Mouse (Mus musculus) ES-CJ7 (cell line): ENCODE results near the gene Bcas3.
"Not testable (repeated sequence)": the region's sequence is repeated elsewhere in the genome, so short reads cannot be mapped to it uniquely, and the experiment has no call there.

Experiments
- DNase-seq: peaks from one replicate; pipeline ENCODE4 v3.0.0; 2011; ENCODE audit warnings: low read depth, low spot score

Gene Bcas3

DNA sequence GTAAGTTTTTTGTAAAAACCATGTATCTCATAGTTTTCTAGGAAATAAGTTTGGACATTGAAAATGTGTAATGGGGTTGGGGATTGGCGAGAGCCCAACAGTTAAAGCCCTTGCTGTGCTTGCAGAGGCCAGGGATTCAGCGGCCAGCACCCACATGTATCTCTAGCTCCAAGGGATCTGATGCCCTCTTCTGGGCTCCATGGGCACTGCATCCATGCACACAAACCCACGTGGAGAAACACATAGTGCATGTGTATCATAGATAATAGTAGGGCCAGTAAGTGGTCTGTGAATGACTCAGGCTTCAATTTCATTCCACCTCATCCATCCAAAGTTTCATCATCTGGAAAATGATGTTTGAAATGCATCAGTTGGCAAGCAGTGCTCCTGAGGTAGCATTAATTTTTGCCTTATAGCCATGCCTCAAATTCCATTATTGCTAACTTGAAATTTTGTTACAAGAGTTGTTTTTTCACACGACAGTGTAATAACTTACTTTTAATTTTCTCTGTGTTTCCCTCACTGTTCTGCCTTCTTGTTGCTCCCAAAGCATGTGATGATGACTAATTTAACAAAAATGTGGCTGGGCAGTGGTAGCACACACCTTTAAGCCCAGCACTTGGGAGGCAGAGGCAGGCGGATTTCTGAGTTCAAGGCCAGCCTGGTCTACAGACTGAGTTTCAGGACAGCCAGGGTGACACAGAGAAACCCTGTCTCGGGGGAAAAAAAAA, 129.9 kb downstream of the Bcas3 start:
- peak; percentile 67 for DNase-seq

- DNase-seq = no peak
Measured at GRCm38 (mm10) chr11:85485197-85485940, 132.4 kb downstream of the Bcas3 start.

DNA sequence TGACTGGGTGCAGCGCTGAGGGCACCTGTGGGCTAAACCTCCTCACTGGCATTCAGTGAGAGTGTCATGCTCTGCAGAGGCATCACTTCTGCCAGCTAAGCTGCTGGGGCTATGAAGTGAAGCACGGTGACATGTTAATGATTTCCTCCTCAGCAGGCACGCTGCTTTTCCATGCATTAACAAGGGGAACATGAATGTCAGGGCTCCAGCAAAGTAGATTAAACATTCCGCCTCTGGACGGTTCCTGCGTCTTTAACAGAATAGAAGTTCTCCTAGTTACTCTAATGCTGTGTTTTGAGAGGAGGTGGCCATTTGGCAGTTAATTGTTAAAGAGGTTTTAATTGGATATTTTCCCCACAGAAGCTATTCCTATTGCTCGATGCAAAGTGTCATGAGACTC, 134.5 kb downstream of the Bcas3 start:
- no peak for DNase-seq

- DNase-seq = no peak
Measured at GRCm38 (mm10) chr11:85492231-85492630, 139.3 kb downstream of the Bcas3 start.

GRCm38 (mm10) chr11:85492666-85493065, 139.7 kb downstream of the Bcas3 start:
- DNase-seq = no peak

- no peak for DNase-seq
Measured at GRCm38 (mm10) chr11:85499561-85499960, 146.6 kb downstream of the Bcas3 start.

DNA sequence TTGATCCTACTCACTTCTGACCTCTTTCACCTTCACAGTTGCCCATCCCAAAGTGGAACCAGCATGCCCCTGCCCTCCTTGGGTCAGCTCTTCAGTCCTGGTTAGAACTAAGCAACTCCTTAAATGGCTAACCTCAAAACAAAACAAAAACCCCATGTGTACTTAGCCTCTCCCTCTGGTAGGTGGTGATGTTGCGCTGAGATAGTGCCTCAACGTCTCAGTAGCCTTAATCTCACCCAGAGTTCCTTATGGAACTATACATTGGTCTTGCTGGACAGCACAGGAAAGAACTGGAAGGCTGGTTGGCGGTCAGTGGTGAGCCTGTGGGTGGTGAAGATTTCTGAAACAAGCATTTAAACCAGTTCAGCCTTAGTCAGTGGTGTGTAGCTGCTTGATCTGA, 149.1 kb downstream of the Bcas3 start:
- no peak for DNase-seq

- DNase-seq = not testable (repeated sequence)
Measured at GRCm38 (mm10) chr11:85504812-85505211, 151.8 kb downstream of the Bcas3 start.

DNA sequence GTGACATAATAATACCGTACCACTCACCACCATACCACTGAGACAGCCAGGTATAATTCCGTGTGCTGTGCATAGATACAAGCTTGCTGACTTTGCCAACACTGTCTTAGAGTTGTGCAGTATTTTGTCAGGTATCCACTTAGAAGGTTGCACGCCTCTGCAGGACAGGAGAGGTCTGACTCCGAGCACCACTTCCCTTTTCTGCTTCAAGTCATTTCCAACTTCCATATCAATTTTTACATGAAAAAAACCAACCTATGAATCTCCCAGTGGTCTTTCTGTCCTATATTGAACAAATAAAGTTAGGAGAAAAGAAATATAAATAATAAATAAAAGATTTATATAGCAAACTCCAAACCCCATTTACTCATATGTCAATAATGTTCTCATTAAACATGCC, 152.8 kb downstream of the Bcas3 start:
- DNase-seq = no peak

DNA sequence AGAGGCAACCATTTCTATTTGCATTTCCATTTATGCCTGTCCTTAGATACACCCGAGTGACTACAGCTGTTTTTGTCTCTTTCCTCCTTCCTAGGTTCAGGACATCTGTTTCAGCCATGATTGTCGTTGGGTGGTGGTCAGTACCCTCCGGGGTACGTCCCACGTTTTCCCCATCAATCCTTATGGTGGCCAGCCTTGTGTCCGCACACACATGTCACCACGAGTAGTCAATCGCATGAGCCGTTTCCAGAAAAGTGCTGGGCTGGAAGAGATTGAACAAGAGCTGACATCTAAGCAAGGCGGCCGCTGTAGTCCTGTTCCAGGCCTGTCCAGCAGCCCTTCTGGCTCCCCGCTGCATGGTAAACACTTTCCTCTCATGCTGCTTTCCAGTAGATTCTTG, 156.4 kb downstream of the Bcas3 start:
- DNase-seq = no peak

- no peak for DNase-seq
Measured at GRCm38 (mm10) chr11:85511270-85511904, 158.4 kb downstream of the Bcas3 start.

DNA sequence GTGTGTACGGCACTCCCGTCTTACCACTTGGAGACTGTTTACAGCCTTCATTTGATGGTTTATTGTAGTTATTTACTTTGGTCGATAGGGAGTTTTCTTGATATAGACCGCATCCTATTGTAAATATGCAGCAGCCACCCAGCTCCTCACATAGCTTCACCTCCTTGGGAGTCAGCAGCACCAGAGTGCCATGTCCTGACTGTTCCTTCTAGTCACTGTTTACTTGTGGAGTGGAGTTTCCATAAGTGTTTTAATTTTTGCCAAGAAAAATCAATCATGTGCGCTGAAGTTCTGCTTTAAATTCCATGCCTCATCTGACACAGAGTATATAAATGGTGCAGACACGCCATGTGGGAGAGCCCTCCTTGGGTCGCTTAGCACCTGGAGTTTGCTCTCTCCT, 163.8 kb downstream of the Bcas3 start:
- DNase-seq = no peak

- peak; percentile 41 for DNase-seq
Measured at GRCm38 (mm10) chr11:85518025-85518756, 165.2 kb downstream of the Bcas3 start.

DNA sequence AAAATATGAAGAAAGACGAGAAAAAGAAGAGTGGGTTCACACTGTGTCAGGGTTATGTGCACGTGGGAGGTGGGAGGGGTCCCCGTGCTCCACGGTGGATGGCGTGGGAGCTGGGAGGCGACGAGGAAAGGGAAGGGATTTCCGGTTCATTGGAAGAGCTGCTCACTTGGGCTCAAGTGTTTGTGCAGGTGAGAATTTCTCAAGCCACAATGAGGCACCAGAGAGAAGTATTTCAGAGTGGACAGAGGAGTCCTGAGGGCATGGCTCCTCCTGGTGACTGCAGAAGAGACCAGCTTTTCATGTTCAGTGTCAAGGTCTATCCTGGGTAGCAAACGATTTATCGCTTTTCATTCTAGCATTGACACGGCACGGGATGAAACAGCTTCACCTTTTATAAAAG, 167.3 kb downstream of the Bcas3 start:
- DNase-seq = no peak

DNA sequence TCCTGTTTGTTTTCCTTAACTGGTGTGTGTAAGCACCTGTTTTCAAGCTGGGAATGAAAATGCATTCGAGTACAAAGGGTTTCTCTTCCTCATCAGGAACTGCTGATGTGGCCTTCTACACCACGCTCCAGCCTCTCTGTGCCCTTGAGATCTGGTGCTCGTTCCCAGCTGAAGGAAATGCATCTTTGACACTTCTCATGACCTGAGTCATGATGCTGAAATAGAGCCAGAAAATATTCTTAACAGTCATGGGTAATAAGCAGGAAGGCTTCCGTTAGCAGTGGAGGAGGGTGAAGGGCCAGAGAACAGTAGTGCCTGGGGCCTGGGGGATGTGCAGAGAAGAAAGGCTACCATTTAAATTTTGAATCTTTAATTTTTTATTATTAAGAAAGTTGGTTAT, 168.0 kb downstream of the Bcas3 start:
- no peak for DNase-seq

- no peak for DNase-seq
Measured at GRCm38 (mm10) chr11:85523646-85524045, 170.7 kb downstream of the Bcas3 start.

DNA sequence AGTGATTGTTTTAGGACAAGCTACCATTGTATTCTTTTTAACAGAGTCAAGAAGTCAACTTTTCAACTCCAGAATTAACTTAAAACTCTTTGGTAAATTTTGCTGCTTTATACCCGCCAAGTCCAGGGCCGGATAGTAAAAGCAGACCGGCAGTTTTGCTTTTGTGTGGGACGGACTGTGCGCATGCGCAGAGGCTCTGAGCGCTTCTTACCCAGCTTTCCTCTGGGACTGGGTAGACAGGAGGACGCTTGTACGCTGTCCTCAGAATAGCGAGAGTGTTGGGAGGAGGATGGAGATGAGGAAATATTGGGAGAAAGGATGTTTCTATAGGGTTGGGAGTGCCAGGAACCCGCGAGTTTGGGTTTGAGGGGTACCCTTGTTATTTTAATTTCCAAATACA, 171.2 kb downstream of the Bcas3 start:
- DNase-seq = peak; percentile 73

GRCm38 (mm10) chr11:85524841-85525500, 172.0 kb downstream of the Bcas3 start:
- DNase-seq = no peak

- DNase-seq = no peak
Measured at GRCm38 (mm10) chr11:85525501-85525885, 172.5 kb downstream of the Bcas3 start.

DNA sequence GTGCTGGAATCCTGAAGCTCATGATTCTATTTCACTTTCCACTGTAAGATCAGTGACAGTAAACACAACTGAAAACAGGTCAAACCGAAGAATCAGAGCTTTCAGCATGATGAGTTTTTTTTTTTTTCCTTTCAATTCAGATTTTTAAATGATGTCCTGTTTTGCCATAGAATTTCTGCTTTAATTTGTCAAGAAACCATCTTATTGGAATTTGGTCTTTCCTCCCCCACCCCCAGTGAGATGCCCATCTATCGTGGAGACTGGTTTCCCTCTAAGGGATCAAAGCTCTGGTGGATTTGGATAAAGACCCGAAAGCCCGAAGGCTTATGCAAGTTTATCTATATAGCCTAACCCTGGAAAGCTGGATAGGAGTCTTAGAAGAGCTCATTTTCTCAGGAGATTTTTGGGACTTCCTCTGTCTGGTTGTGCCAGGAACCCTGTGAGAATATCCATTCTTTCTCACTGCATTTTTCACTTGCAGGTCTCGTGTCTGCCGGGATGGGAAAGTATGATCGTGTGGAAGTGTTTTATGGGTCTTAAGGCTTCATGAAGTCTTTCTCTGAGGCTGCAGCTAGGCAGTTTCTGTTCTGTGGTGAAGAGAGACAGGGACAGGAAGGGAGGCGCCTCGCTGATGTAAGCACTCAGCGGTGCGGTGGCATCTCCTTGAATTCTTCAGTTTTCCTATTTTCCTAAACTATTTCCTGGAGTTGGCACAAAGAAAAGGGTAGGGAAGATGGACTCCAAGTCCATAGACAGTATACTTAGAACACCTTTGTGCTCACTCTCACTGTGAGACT, 173.2 kb downstream of the Bcas3 start:
- no peak for DNase-seq

GRCm38 (mm10) chr11:85527261-85527660, 174.3 kb downstream of the Bcas3 start:
- DNase-seq = peak; percentile 51
